Mouse (Mus musculus): ENCODE data around the gene Zfp345.
"Not testable (repeated sequence)": the region's sequence is repeated elsewhere in the genome, so short reads cannot be mapped to it uniquely, and the experiment has no call there.

The Zfp345 gene

DNA sequence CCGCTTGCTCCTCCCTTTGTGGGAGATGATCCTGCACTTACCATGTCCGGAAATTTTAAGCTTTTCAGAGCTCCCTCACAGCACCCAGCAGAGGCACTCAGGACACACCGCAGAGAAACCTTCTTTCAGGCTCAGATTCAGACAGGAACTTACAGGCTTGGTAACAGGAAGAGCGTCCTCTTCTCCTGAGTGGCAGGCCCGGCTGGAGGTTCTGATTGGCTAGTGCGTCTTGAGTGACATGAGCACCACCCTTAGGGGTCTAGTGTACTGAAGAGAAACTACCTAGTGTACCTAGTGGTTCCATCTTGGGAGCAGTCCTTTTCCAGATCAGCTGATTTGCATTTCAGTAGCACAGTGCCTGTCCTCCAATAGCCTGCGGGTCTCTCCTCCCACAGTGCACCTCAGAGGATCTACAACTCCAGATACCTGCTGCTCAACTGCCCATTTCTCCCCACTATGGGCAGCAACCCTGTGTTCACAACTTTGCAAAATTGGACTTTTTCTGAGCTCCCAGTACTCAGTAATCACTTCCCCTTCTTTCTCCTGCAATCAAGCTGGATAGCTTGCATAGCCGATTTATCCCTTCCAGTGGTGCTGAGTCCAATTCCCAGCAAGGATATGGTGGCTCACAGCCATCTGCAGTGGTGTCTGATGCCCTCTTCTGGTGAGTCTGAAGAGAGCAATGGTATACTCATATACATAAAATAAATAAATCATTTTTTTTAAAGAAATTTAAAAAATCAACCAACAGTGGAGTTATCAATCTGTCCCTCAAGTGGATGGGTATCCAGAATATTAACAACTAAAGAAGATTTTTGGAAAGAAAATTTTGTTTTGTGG is at the start of gene Zfp345:
Gene Zfp345 (minus strand): TSS at position 153 of the 840 bp plus-strand sequence.
- not testable (repeated sequence) for DNase-seq (ENCODE audit: low spot score in 2 of 2)

DNA sequence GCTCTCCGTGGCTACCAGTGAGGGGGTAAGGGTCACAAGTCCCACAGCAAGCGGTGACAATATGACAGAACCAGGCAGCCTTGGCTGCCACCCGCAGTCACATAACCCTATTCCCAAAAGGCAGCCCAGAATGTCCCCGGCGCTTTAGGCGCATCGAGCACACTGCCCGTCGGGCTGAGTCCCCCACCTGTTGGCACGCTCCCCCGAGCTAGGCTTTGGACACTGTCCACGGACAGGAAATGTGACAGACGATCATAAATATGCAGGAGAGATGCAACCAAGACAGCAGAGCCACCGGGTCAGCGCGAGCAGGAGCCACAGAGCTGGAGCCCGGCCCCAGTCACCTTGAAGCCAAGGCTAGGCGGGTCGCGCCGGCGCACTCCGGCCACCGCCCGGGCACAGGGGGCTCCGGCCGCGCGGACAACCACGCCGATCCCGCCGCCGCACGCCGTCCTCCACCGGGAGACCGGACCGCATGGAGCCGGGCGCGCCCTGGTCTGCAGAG is 40.9 kb upstream of the Zfp345 start:
- DNase-seq (ENCODE audit: low spot score in 2 of 2), result no peak

DNA sequence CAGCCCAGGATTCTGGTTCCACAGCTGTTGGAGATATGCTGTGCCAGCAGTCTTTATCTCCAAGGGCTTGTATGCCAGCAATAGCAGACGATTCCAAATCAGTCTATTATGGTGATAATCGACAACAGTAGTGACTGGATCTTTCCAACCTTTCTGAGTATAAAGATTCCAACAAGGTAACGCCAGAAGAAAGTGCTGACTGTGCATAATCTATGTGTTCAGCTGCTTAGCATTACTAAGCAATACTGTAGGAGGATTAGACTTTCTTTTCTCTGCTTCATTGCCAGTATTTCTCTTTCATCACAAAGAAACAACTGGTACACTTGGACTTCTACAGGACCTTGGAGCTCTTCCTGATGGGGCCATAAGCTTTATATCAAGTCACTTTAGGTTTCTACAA is 27.9 kb upstream of the Zfp345 start:
- DNase-seq (ENCODE audit: low spot score in 2 of 2), result no peak

DNA sequence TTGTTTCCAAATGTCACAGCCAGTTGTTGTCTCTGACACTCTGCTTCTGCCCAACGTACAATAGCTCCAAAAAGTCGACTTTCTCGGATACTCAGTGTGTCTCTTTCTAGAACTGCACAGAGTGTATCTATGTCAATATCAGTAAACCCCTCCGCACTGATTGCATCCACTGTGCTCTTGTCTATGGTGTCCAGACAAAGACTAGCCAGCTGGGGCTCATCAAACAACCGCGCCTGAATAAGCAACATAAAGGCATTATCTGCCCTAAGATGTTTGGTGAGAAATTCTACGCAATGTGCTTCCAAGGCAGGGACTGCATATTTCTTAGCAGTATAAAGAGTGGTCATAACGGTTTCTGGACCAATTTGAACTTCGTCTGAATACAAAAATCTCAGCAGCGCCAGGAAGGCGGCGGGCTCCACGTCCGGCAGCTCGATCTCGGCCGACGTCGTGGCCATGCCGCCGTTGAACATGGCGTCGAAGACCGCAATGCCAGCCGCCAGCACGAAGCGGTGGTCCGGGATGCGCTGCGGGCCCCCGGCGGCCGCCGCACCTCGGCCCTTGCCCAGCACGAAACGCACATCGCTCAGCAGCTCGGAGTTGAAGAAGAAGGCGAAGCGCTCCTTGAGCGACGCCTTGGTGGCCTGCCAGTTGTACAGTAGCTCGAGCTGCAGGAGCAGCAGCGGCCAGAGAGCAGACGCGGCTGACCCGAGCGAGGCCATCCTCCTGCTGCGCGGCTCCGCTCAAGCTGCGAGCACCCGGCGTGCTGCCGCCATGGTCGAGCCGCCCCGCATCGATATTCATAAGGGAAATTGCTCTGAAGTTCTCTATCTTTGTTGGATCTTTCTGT is 15.5 kb upstream of the Zfp345 start:
- DNase-seq (ENCODE audit: low spot score in 2 of 2), result not testable (repeated sequence)

DNA sequence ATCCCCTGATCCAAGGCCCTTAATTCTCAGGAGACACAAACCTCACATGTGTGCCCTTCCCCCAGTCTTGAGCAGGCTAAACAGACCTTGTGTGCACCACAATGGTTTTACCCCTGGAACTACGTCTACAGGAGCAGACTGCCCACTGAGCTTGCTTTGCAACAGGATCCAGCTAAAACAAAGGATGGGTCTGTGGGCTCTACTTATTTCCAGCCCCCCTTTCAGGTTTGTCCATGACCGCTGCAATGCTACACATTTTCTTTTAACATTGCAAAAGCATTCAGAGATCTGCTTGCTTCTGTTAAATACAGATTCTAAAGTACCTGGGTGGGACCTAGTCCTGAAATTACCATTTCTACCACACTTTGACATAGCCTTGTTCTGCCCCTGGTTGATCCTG is 8.1 kb upstream of the Zfp345 start:
- DNase-seq (ENCODE audit: low spot score in 2 of 2), result no peak

DNA sequence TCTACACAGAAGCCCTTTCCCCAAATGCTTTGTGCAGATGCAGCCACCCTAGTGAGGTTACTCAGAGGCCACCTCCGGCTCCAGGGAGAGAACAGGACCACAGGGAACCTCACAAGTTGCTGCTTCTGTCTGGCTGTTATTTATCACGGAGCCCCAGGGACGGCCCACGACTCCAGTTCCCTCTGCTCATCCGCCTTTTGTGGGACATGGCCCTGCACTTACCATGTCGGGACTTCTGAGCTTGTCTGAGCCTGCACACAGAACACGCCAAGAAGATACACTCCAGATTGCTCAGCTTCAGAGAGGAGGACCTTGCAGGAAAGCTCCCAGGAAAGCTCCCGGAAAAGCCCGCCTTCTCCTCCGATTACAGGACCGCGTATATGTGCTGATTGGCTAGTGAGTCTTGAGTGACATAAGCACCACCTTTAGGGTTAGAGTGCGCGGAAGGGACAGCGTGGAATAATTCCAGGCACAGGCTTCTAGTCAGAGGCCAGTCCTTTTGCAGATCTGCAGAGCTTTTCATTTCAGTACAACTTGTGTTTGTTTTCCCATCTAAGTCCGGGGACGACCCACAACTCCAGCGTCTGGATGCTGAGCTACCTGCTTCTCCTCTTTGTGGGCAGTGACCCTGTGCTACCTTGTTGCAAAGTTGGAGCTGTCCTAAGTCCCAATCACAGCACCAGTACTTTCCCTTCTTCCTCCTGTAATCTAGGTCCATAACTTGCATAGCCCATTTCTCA is 33.5 kb downstream of the Zfp345 start, which contains the start of gene Zfp442:
Gene Zfp442 (minus strand): TSS at position 307 of the 740 bp plus-strand sequence.
- DNase-seq (ENCODE audit: low spot score in 2 of 2), result peak; percentile 37 to 41

DNA sequence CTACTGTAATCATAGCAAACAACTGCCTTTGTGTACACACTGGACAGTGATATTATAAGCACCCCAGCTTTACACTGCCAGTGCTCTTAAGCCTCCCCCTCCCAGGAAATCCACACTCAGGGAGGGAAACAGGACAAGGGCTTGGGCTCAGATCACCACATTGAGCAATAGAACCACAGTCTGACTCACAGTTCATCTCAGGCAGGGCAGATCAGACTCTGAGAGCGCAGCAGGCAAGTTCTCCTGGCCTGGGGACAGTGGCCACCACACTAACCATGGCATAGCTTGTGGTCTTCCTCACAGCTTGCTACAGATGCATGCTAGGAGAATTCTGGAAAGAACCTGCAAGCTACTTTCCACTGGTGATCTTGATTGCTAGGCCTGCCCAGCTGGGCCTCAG is 45.8 kb downstream of the Zfp345 start:
- DNase-seq (ENCODE audit: low spot score in 2 of 2), result not testable (repeated sequence)

Data from frontal cortex, postnatal 25 days (tissue).